Mouse (Mus musculus): ENCODE measurements at regions not wholly inside any gene's neighbourhood (a gene's known extent, or its start where the extent isn't known, plus 50 kb on each side); places are given as distances from the start of the nearest gene placed in this dataset.

GRCm38 (mm10) chr15:56077838-56078567 lies 1399.4 kb downstream of the Slc22a22 start:
- TF ChIP-seq CTCF (IDR thresholded peaks at IDR 0.05; ENCODE audit: borderline replicate concordance, insufficient read depth, low read depth, low read length) = no peak
- no peak for TF ChIP-seq POLR2A (IDR thresholded peaks at IDR 0.05; ENCODE audit: borderline replicate concordance, insufficient read depth, low read length)
